Mouse (Mus musculus): ENCODE data around the gene Arl2bp.
A peak's percentile ranks its signal among the peaks of the same experiment; 100 is the strongest.

The Arl2bp gene

GRCm38 (mm10) chr8:94695341-94695993 is 29.1 kb downstream of the Arl2bp start:
- no peak for DNase-seq (ENCODE audit: low spot score)

DNA sequence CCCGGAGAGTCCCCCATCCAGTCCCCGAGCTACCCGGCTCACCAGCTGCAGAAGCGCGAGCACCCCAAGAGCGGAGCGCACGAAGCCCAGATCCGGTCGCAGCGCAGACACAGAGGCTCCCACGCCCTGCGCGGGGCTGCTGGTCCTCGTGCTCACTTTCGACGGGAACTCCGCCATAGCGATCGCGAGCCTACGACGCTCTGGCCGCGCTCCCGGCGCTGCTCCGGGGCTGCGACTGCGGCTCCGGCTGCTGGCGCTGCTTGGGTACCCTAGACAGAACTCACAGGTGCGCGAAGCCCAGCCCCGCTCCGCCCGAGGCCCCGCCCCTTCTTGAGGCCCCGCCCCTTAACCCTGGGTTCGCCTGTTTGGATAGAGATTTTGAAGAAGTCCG is 29.6 kb downstream of the Arl2bp start, which contains the start of gene Pllp:
Pllp (minus strand) TSS at position 285 of the 391 bp plus-strand sequence.
- DNase-seq (ENCODE audit: low spot score), result no peak

DNA sequence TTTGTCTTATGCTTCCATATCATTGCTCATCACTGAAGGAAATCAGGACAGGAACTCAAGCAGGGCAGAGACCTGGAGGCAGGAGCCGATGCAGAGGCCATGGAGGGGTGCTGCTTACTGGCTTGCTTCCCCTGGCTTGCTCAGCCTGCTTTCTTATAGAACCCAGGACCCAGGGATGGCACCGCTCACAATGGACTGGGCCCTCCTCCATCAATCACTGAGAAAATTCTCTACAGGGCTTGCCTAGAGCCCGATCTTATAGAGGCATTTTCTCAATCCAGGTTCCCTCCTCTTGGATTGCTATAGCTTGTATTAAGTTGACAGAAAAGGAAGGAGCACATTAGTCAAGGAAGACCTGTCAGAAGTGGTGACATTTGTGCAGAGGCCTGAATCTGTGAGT is 30.2 kb downstream of the Arl2bp start:
- DNase-seq (ENCODE audit: low spot score), result no peak

DNA sequence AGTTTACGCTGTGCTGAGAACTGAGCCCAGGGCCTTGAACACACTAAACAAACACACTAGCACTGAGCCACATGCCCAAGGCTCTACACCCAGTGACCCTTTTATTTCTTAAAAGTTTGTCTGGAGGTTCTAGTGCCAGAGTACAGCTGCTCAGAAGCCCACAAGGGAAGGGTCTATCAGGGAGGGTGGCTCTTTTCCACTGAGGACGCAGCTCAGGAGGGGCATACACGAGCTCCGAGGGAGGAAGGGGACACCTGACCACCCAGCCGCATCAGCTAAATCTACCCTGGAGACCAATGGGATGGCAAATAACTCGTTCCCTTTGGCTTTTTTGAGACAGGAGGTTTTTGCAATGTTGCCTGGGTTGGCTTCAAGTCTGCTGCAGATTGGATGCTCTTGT is 31.6 kb downstream of the Arl2bp start:
- DNase-seq (ENCODE audit: low spot score), result no peak

DNA sequence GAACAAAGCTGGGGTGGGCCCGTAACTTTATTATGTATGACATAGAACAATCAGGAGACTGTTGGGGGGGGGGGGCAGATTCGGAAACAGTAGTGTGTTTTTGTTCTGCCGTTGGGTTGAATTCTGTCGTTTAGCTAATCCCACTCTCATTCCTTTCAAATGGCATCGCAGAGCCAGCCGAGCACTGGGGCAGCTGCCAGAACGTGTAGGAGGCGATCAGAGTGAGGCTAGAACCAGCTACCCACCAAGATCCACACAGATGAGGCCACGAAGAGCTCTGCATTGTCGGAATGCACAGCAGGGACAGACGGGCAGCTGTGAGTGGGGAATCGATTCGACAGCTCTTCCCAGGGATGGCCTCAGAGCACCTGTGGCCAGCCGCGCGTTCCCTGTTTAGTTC is 33.0 kb downstream of the Arl2bp start:
- DNase-seq (ENCODE audit: low spot score), result no peak

DNA sequence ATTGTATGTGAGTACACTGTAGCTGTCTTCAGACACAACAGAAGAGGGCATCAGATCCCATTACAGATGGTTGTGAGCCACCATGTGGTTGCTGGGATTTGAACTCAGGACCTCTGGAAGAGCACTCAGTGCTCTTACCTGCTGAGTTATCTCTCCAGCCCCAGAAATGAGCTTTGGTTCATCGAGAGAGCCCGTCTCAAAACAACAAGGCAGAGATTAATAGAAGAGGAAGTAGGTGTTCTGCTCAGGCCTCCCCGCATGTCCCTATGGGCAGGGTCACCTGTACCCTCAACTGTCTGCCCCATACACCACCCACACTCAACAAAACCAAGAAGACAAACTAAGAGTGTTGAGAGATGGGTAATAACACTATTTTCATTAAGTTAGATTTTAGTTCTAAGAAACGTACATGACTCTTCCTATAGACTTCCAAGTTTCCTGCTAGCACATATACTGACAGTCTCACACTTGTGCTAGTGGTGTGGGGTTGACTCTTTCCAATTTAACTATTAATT is 34.1 kb downstream of the Arl2bp start:
- no peak for DNase-seq (ENCODE audit: low spot score)

GRCm38 (mm10) chr8:94702156-94702555 is 35.8 kb downstream of the Arl2bp start:
- DNase-seq (ENCODE audit: low spot score), result no peak

GRCm38 (mm10) chr8:94702844-94703813 is 36.7 kb downstream of the Arl2bp start:
- peak; percentile 86 for DNase-seq (ENCODE audit: low spot score)

- DNase-seq (ENCODE audit: low spot score), result peak; percentile 100
These were observed 37.7 kb downstream of the Arl2bp start for GRCm38 (mm10) chr8:94703972-94704668.

- no peak for DNase-seq (ENCODE audit: low spot score)
These were observed 38.2 kb downstream of the Arl2bp start for GRCm38 (mm10) chr8:94704669-94704984.

- no peak for DNase-seq (ENCODE audit: low spot score)
These were observed 39.3 kb downstream of the Arl2bp start for GRCm38 (mm10) chr8:94705581-94706245.

DNA sequence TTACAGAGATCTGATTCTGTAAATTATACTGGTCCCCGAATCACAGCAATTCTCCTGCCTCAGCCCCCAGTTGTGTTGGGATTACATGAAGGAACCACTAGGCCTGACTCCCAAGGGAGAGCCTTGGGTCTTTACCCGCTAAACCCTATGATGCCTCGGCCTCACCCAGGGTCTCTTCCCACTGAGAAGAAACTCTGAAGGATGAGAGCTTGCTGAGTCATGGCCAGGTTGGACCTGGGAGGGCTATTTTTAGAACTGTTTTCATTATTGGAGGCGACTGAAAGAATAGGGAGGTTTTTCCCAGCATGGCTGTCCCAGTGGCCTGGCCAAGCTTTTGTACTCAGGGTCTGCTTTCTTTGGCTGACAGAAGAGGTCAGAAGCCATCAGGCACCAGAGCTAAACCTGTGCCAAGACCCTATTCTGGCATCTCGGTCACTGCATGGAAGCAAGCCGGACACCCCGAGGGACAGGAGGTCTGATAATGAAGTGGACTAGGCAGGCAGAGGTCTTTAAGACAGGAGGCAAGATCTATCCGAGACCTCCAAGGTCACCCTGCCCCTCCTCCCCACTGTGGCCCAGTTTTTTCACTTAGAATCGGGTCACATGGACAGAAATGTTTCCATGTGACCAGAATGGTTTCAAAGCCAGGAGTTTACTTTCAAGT is 40.5 kb downstream of the Arl2bp start:
- no peak for DNase-seq (ENCODE audit: low spot score)

DNA sequence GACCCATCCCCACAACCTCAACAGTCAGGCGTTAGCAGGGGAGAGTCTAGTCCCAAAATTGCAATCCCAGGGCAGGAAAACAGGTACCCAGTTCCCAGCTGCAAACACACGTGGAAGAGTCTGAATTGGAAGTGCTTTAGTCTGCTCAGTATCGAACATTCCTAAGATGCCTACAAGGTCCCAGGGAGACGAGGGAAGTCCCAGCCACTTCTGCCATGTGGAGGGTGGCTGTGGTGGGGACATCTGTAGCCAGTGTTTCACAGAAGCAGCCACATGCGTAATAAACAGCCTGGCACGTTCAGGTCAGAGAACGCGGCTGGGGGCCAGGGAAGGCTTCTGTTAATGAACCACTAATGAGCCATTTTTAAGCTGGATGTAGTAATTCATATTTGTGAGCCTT is 43.9 kb downstream of the Arl2bp start:
- no peak for DNase-seq (ENCODE audit: low spot score)

DNA sequence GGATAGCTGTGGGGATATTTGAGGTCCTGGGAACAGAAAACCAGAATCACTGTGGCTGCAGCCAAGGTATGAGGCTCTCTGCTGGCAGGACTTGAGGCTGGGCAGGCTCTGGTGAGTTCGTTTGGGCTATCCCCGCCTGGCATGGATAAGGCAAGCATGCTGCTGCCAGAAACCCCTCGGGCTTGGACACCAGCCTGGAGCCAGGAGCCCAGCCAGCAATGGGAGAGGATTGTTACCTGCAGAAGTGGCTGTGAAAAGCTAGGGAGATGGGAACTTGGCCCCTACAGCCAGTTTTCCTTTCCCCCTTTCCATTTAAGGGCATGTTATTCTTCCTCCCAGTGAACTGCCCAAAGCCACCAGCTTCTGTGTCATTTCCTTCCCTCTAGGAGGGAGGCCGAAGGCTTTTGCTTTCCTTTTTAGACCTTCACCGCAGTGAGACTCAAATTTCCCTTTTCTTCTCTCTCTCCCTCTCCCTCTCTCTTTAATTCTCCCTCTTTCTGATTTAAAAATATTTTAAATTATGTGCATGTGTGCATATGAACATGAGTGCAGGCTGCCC is 44.8 kb downstream of the Arl2bp start:
- no peak for DNase-seq (ENCODE audit: low spot score)

GRCm38 (mm10) chr8:94714556-94714955 is 48.2 kb downstream of the Arl2bp start:
- no peak for DNase-seq (ENCODE audit: low spot score)

- DNase-seq (ENCODE audit: low spot score), result no peak
These were observed 49.5 kb downstream of the Arl2bp start for GRCm38 (mm10) chr8:94715871-94716270.

- no peak for DNase-seq (ENCODE audit: low spot score)
These were observed 50.4 kb downstream of the Arl2bp start for GRCm38 (mm10) chr8:94716841-94717240.

All from c-Kit-positive CD71-positive TER-119-positive erythroid progenitor cells, embryonic 14.5 days (primary cell).